Mouse (Mus musculus) embryonic fibroblast, embryonic 13.5 days (primary cell): Measurements from ENCODE around the gene Zfp276.

Source experiments
- CTCF ChIP-seq: IDR thresholded peaks from 2 replicates; pipeline ENCODE4 v1.5.1; 2011; ENCODE audit warnings: mild to moderate bottlenecking, control low read depth, low read length, moderate library complexity, borderline replicate concordance; ENCODE audit not compliant: insufficient read depth
- POLR2A ChIP-seq: IDR thresholded peaks from 2 replicates; pipeline ENCODE4 v1.6.1; 2011; ENCODE audit warnings: low read depth, mild to moderate bottlenecking, control low read depth, low read length, moderate library complexity

DNA sequence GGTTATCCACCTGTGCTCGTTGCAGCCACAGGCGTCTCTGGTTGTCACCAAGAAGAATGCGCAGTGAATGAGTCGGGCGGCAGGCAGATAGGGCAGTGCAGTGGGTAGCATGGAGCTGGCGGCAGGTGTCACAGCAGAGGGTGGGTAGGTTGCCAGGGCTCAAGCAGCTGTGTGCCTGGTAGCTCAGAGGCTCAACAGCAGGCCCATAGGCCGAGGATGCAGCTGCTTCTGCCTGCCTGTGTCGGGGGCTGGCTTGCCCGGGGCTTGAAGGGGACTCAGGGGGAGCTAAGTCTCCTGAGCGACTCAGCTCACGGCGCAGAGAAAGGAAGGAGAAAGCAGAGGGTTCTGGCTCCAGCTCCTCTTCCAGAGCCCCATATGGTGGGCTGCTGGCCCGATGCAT, 20.7 kb upstream of the Zfp276 start:
- no peak for TF ChIP-seq CTCF
- TF ChIP-seq POLR2A = 0 out of 2 replicates have a peak, but pooled peaks have one; percentile 1
